8 mouse cellular contexts compared by ENCODE assay signal in the genomic region with DNA sequence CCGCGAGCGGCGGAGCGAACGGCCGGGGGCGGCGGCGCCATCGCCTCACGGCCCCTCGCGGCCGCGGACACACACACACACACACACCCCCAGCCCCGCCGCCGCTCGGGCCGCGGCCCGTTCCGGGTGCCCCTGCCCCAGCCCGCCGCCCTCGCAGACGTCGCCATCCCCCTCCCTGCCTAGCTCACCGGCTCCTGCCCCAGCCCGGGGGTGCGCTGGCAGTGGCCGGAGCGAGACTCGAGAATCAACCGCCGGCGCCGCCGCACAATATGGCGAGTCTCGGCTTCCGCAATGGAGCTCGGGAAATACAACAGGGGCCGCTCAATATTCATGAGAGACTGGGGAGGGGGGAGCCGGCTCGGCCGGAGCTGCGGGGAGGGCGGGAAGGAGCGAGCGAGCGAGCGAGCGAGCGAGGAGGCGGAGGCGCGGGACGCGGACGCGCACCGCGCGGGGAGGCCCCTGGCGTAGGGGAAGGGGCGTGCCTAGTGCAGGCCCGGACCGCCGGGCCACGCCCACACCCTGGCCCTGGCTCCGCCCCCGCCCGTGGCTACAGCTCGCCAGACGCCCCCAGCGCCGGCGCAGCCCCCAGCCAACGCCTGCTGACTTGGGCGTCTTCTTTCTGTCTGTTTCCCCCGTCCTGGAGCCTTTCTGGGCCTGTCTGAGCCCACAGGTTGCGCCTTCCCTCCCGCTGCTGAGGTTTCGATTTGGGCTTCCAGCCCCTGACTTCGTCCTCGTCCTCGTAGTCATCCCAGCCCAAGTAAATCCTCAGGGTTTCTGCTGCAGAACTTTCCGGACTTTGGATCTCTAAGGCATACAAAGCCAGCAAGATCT. TPM values are rescaled to one million over a fixed set of nuclear protein-coding genes. Genes with fewer than 3 reads are reported as not detected.
DNase-seq lines count a peak whose midpoint lies in the region; ATAC-seq lines count a peak whose summit lies in the region.

TSS of gene Rnf2 (minus strand) at position 425 of the 831 bp plus-strand sequence.

- H3K36me3 ChIP-seq in hindbrain, embryonic 12.5 days = no peaks in the 10 kb centered on the region

- peak; percentile 97 for ATAC-seq in hindbrain, embryonic 12.5 days (ENCODE audit: low FRiP score)

- H3K4me1 ChIP-seq in hindbrain, embryonic 12.5 days = peaks cover 15% of the 10 kb centered on the region

- no peaks in the 10 kb centered on the region for H3K27me3 ChIP-seq in hindbrain, embryonic 12.5 days

- peak; percentile 97 for DNase-seq in Muller cell, postnatal 12 days (ENCODE audit: inconsistent ontology term)
- DNase-seq in cerebellum, adult 9-11 months = peak; percentile 90
- peak; percentile 83 to 88 for DNase-seq in frontal cortex, postnatal 10 days (ENCODE audit: low spot score in 2 of 2)
- peak; percentile 86 to 87 for DNase-seq in layer of hippocampus, postnatal 14 days (ENCODE audit: low spot score in 2 of 2)
- DNase-seq in lung, postnatal 14 days = peak; percentile 93
- DNase-seq in retina, adult 2 months (ENCODE audit: low read depth, low spot score) = peak; percentile 84
- peak; percentile 94 to 97 for DNase-seq in thymus, postnatal 36 days

- no peaks in the 10 kb centered on the region for H3K9me3 ChIP-seq in hindbrain, embryonic 12.5 days (replicated peaks)

- H3K27ac ChIP-seq in hindbrain, embryonic 12.5 days = peak within 1 kb of the TSS; percentile 99

- whole genome bisulfite sequencing in hindbrain, embryonic 12.5 days = under 1% methylated on average over 63 of the region's 90 CpGs

- H3K9ac ChIP-seq in hindbrain, embryonic 12.5 days = peak within 1 kb of the TSS; percentile 98

- peak within 1 kb of the TSS; percentile 56 for H3K4me2 ChIP-seq in hindbrain, embryonic 12.5 days (replicated peaks)

- peak within 1 kb of the TSS; percentile 96 for H3K4me3 ChIP-seq in hindbrain, embryonic 12.5 days

RNA-seq across cellular contexts. Expression of gene Rnf2, which starts in this region (rescaled TPM):
- 132 and 149 TPM in 2 replicates for polyA plus RNA-seq in hindbrain, embryonic 12.5 days (2016; fragmentation: Nextera tagmentation; extraction: Ambion mirVana)
- total RNA-seq in layer of hippocampus, postnatal 14 days (2021) = 10 to 100 TPM; 37.0 to 40.7 TPM

Comparison
In these comparisons a context has a peak if more than half of its experiments do, and no peak if none do; other contexts are left out.
1. Peak in every context shown above with its lines: DNase-seq, ATAC-seq, H3K4me3 ChIP-seq and H3K27ac ChIP-seq.